Mouse (Mus musculus): ENCODE results near the gene Lsm12. TPM values are rescaled to one million over a fixed set of nuclear protein-coding genes. Genes with fewer than 3 reads are reported as not detected.

The Lsm12 gene
- polyA plus RNA-seq, 1 experiment = 34.4 TPM

GRCm38 (mm10) chr11:102217876-102218430, 32.9 kb upstream of the Lsm12 start:
- TF ChIP-seq CTCF (IDR thresholded peaks at IDR 0.05; ENCODE audit: extremely low read depth, insufficient read depth, low read length) (no peak), POLR2A (IDR thresholded peaks at IDR 0.05; ENCODE audit: extremely low read depth, insufficient read depth, low read length) (no peak)
- Histone ChIP-seq H3K4me1 (ENCODE audit: control insufficient read depth, insufficient read depth, low read length) (peaks cover 39% of the 10 kb centered on the region), H3K4me3 (ENCODE audit: insufficient read depth, low read length) (peak overlapping the region; percentile 36), H3K27ac (ENCODE audit: insufficient read depth, low read length) (peak overlapping the region; percentile 86)

GRCm38 (mm10) chr11:102217396-102217795, 32.3 kb upstream of the Lsm12 start:
- peak overlapping the region; percentile 36 for H3K4me3 ChIP-seq (ENCODE audit: insufficient read depth, low read length)
- H3K4me1 ChIP-seq (ENCODE audit: control insufficient read depth, insufficient read depth, low read length) = peaks cover 40% of the 10 kb centered on the region
- no peak for TF ChIP-seq POLR2A (IDR thresholded peaks at IDR 0.05; ENCODE audit: extremely low read depth, insufficient read depth, low read length)
- TF ChIP-seq CTCF (IDR thresholded peaks at IDR 0.05; ENCODE audit: extremely low read depth, insufficient read depth, low read length) = no peak
- peak overlapping the region; percentile 86; the same call in 1 of the 2 replicates for H3K27ac ChIP-seq (ENCODE audit: insufficient read depth, low read length)

- H3K4me3 ChIP-seq (ENCODE audit: insufficient read depth, low read length) = peak overlapping the region; percentile 36
- H3K4me1 ChIP-seq (ENCODE audit: control insufficient read depth, insufficient read depth, low read length) = peaks cover 41% of the 10 kb centered on the region
- peak overlapping the region; percentile 51; the same call in 1 of the 2 replicates for H3K27ac ChIP-seq (ENCODE audit: insufficient read depth, low read length)
- TF ChIP-seq CTCF (IDR thresholded peaks at IDR 0.05; ENCODE audit: extremely low read depth, insufficient read depth, low read length) (no peak), POLR2A (IDR thresholded peaks at IDR 0.05; ENCODE audit: extremely low read depth, insufficient read depth, low read length) (no peak)
Measured at GRCm38 (mm10) chr11:102216886-102217240, 31.8 kb upstream of the Lsm12 start.

GRCm38 (mm10) chr11:102216056-102216885, 31.2 kb upstream of the Lsm12 start:
- H3K4me1 ChIP-seq (ENCODE audit: control insufficient read depth, insufficient read depth, low read length) = peaks cover 41% of the 10 kb centered on the region
- H3K27ac ChIP-seq (ENCODE audit: insufficient read depth, low read length) = peak overlapping the region; percentile 41; the same call in 1 of the 2 replicates
- TF ChIP-seq POLR2A (IDR thresholded peaks at IDR 0.05; ENCODE audit: extremely low read depth, insufficient read depth, low read length) = no peak
- TF ChIP-seq CTCF (IDR thresholded peaks at IDR 0.05; ENCODE audit: extremely low read depth, insufficient read depth, low read length) = no peak
- H3K4me3 ChIP-seq (ENCODE audit: insufficient read depth, low read length) = peak overlapping the region; percentile 36; the same call in 1 of the 2 replicates

- Histone ChIP-seq H3K27ac (ENCODE audit: insufficient read depth, low read length) (peak overlapping the region; percentile 41; the same call in 1 of the 2 replicates), H3K4me3 (ENCODE audit: insufficient read depth, low read length) (peak overlapping the region; percentile 36; the same call in 1 of the 2 replicates), H3K4me1 (ENCODE audit: control insufficient read depth, insufficient read depth, low read length) (peaks cover 41% of the 10 kb centered on the region)
- TF ChIP-seq CTCF (IDR thresholded peaks at IDR 0.05; ENCODE audit: extremely low read depth, insufficient read depth, low read length) (no peak), POLR2A (IDR thresholded peaks at IDR 0.05; ENCODE audit: extremely low read depth, insufficient read depth, low read length) (no peak)
Measured at GRCm38 (mm10) chr11:102215511-102215910, 30.4 kb upstream of the Lsm12 start.

GRCm38 (mm10) chr11:102214430-102215156, 29.5 kb upstream of the Lsm12 start:
- H3K4me1 ChIP-seq (ENCODE audit: control insufficient read depth, insufficient read depth, low read length) = peaks cover 35% of the 10 kb centered on the region
- no peak overlapping the region for H3K27ac ChIP-seq (ENCODE audit: insufficient read depth, low read length)
- H3K4me3 ChIP-seq (ENCODE audit: insufficient read depth, low read length) = no peak overlapping the region
- TF ChIP-seq POLR2A (IDR thresholded peaks at IDR 0.05; ENCODE audit: extremely low read depth, insufficient read depth, low read length) (no peak), CTCF (IDR thresholded peaks at IDR 0.05; ENCODE audit: extremely low read depth, insufficient read depth, low read length) (no peak)

GRCm38 (mm10) chr11:102211936-102212341, 26.8 kb upstream of the Lsm12 start:
- no peak for TF ChIP-seq CTCF (IDR thresholded peaks at IDR 0.05; ENCODE audit: extremely low read depth, insufficient read depth, low read length)
- no peak for TF ChIP-seq POLR2A (IDR thresholded peaks at IDR 0.05; ENCODE audit: extremely low read depth, insufficient read depth, low read length)
- Histone ChIP-seq H3K4me1 (ENCODE audit: control insufficient read depth, insufficient read depth, low read length) (peaks cover 32% of the 10 kb centered on the region), H3K4me3 (ENCODE audit: insufficient read depth, low read length) (no peak overlapping the region), H3K27ac (ENCODE audit: insufficient read depth, low read length) (no peak overlapping the region)

GRCm38 (mm10) chr11:102211011-102211410, 25.9 kb upstream of the Lsm12 start:
- peaks cover 28% of the 10 kb centered on the region for H3K4me1 ChIP-seq (ENCODE audit: control insufficient read depth, insufficient read depth, low read length)
- H3K27ac ChIP-seq (ENCODE audit: insufficient read depth, low read length) = no peak overlapping the region
- no peak overlapping the region for H3K4me3 ChIP-seq (ENCODE audit: insufficient read depth, low read length)
- TF ChIP-seq POLR2A (IDR thresholded peaks at IDR 0.05; ENCODE audit: extremely low read depth, insufficient read depth, low read length) (no peak), CTCF (IDR thresholded peaks at IDR 0.05; ENCODE audit: extremely low read depth, insufficient read depth, low read length) (no peak)

GRCm38 (mm10) chr11:102210185-102210584, 25.1 kb upstream of the Lsm12 start:
- TF ChIP-seq CTCF (IDR thresholded peaks at IDR 0.05; ENCODE audit: extremely low read depth, insufficient read depth, low read length) (no peak), POLR2A (IDR thresholded peaks at IDR 0.05; ENCODE audit: extremely low read depth, insufficient read depth, low read length) (no peak)
- Histone ChIP-seq H3K4me3 (ENCODE audit: insufficient read depth, low read length) (no peak overlapping the region), H3K27ac (ENCODE audit: insufficient read depth, low read length) (no peak overlapping the region), H3K4me1 (ENCODE audit: control insufficient read depth, insufficient read depth, low read length) (peaks cover 23% of the 10 kb centered on the region)

Measured in cortical plate, adult 2 months (tissue).